Mouse (Mus musculus) adipocyte (in vitro differentiated cells): ENCODE results near the gene Slc39a2.

Source experiments
- DNase-seq: peaks from one replicate; pipeline ENCODE4 v3.0.0-alpha.2; 2016; ENCODE audit warnings: low spot score

Slc39a2 gene

DNA sequence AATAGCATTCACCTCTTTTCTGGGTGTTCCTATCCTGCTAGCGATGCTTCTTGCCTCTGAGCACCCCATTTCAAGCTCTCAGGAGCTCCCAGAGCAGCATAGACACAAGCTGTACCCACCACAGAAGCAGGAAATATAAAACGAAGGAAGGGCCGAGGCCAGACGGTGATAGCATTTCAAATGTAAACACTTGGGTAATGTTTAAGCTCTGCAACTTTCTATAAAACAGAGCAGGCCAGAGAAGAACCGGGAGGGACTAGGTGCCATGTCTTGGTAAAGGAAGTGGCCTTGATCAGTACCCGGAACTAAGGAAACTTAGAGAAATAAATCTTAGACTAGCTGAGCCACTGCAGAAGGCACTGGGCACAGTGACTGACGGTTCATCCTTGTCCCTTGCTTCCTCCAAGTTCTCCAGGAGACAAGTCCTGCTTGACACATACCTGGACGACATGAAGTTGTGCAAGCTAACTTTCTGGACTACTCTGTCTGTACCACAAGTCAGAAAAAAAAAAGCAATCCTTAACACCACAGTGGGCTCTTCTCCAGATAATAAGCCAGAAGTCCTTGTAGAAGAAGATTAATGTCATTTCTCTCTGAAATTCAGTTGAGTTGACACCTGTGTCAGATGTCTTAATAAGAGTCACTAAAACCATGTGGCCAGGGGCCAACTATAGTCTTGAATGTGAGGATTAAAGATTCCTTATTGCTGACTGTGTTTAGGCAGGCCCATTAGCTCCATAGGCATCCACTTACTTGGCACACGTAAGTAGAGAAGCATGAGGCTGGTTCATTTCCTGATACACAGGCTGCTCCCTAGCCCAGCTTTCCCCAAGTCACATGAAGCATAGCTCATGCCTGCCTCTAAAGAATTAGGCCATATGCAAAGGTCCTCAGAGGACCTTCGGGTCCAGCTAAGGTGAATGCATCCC lies 39.7 kb downstream of the Slc39a2 start:
- DNase-seq: no peak

DNA sequence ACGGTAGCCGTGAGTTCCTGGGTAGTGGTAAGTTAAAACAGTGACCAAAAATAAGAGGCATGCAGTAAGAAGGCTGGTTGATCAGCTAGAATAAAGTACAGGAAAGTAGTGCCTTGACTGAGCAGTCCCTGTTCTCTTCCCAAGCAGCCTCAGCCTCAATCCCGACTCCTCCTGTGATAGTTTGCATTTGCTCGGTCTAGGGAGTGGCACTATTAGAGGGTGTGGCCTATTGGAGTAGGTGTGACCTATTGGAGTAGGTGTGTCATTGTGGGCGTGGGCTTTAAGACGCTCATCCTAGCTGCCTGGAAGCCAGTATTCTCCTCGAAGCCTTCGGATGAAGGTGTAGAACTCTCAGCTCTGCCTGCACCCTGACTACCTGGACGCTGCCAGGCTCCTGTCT lies 46.3 kb downstream of the Slc39a2 start:
- DNase-seq: no peak

DNA sequence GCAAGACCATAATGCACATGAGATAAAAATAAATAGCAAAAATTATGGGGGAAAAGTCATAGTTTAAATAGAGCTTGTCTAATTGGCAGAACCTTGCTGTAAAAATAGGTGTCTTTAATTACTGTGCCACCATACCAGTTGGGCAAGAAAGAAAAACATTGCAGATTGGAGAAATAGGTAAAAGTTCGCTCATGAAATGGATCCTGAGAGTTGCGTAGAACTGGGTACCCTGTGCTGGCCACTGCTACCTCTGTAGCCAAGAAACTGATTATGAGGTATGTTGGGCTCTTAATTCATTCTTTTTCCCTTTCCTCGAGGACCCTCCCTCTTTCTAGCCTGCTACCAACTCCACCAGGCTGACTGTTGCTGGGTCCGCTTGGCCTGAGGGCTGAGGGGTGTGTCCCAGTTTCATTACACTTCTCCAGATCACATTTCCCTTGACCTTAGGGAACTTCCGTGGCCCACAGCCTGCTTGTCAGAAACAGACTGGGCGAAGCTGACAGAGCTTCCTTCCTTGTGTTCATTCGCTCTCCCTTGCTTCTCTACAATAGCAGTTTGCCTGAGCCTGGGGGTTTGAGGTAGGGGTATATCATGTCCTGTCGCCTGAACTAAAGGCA lies 48.4 kb downstream of the Slc39a2 start:
- peak; percentile 72 for DNase-seq

GRCm38 (mm10) chr14:51941577-51941976 lies 48.9 kb downstream of the Slc39a2 start:
- no peak for DNase-seq

DNA sequence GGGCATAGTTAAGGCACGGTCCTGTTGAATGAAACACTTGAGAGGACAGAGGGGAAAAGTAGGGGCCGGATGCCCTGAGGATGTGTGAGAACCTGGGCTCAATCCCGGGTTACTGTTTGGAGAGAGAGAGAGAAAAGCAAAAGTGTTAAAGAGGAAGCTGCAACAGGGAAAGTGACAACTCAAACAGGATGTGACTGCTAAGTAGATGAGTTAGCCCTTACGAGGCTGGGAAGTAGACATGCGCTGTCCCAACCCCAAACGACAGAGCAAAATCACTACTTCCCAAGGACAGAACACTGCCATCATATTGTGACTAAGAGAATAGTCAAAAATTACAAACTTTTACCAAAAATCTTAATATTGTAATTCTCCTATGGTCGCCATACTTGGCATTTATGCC lies 49.5 kb downstream of the Slc39a2 start:
- DNase-seq: no peak

- DNase-seq: peak; percentile 63
These were observed 50.6 kb downstream of the Slc39a2 start for GRCm38 (mm10) chr14:51943336-51943735.
